Mouse (Mus musculus) forebrain, embryonic 11.5 days (tissue): ENCODE measurements around the gene Il22ra1. TPM values are rescaled to one million over a fixed set of nuclear protein-coding genes. Genes with fewer than 3 reads are reported as not detected.
"Not testable (repeated sequence)": the region's sequence is repeated elsewhere in the genome, so short reads cannot be mapped to it uniquely, and the experiment has no call there.

Experiments
- ATAC-seq: fragments of 200-750 bp; cut with Nextera tagmentation; replicated peaks from 2 replicates; pipeline ENCODE4 v1.8.0; 2017; ENCODE audit warnings: moderate TSS enrichment; ENCODE audit not compliant: low FRiP score
- DNase-seq: peaks from one replicate; pipeline ENCODE4 v3.0.0-alpha.2; 2017; ENCODE audit warnings: low spot score
- H3K27ac ChIP-seq: fragments of 300-500 bp; sonication (generic); 2 replicates; pipeline ENCODE4 v1.5.1; 2014; ENCODE audit warnings: low read depth, low read length
- H3K27me3 ChIP-seq: fragments of 300-500 bp; sonication (generic); 2 replicates; pipeline ENCODE4 v1.6.1; 2014; ENCODE audit warnings: mild to moderate bottlenecking, low read length, mixed read lengths; ENCODE audit not compliant: control insufficient read depth, insufficient read depth
- H3K36me3 ChIP-seq: fragments of 300-500 bp; sonication (generic); 2 replicates; pipeline ENCODE4 v1.6.1; 2014; ENCODE audit warnings: mild to moderate bottlenecking, low read length, moderate library complexity, mixed read lengths; ENCODE audit not compliant: control insufficient read depth, insufficient read depth
- H3K4me1 ChIP-seq: fragments of 300-500 bp; sonication (generic); replicated peaks from 2 replicates; pipeline ENCODE4 v1.6.1; 2014; ENCODE audit warnings: low read length, mixed read lengths; ENCODE audit not compliant: control insufficient read depth, insufficient read depth
- H3K4me2 ChIP-seq: fragments of 300-500 bp; sonication (generic); 2 replicates; pipeline ENCODE4 v1.6.1; 2014; ENCODE audit warnings: low read depth, mild to moderate bottlenecking, low read length, moderate library complexity, mixed read lengths; ENCODE audit not compliant: severe bottlenecking
- H3K4me3 ChIP-seq: fragments of 300-500 bp; sonication (generic); 2 replicates; pipeline ENCODE4 v1.5.1; 2014; ENCODE audit warnings: low read depth, low read length
- H3K9ac ChIP-seq: fragments of 300-500 bp; sonication (generic); 2 replicates; pipeline ENCODE4 v1.6.1; 2014; ENCODE audit warnings: low read length
- H3K9me3 ChIP-seq: fragments of 300-500 bp; sonication (generic); 2 replicates; pipeline ENCODE4 v1.6.1; 2016; ENCODE audit warnings: low read length, mixed read lengths; ENCODE audit not compliant: control insufficient read depth
- WGBS: fragments of 180-500 bp; shearing (Covaris S2); extraction: QIAGEN DNeasy Blood & Tissue Kit; methylation state at CpG from one replicate; pipeline ENCODE4 v1.1.7; 2014; 5-methylcytosine and 5-hydroxymethylcytosine counted together
- polyA plus RNA-seq: library from polyadenylated mRNA; unstranded; fragments of >200 nt; fragmentation: Nextera tagmentation; extraction: Ambion mirVana; gene quantifications from 2 replicates; pipeline ENCODE4 v1.2.1, GENCODE M21; 2014

Gene Il22ra1
- polyA plus RNA-seq, 1 experiment from 2014 or later: not detected

- not testable (repeated sequence) for ATAC-seq, H3K27me3 ChIP-seq
- 96% methylated on average over 11 of the region's 11 CpGs for WGBS
Measured at GRCm38 (mm10) chr4:135716438-135716837, 11.5 kb upstream of the Il22ra1 start.

GRCm38 (mm10) chr4:135722540-135723290, 5.3 kb upstream of the Il22ra1 start:
- H3K9ac ChIP-seq: no peak overlapping the region
- no peak overlapping the region for H3K4me3 ChIP-seq
- 80% methylated on average over 17 of the region's 17 CpGs for WGBS
- ATAC-seq (no peak), DNase-seq (no peak)
- H3K36me3 ChIP-seq: no peaks in the 10 kb centered on the region
- H3K9me3 ChIP-seq: no peaks in the 10 kb centered on the region
- no peaks in the 10 kb centered on the region for H3K27me3 ChIP-seq
- H3K4me2 ChIP-seq: no peak overlapping the region
- H3K27ac ChIP-seq: no peak overlapping the region
- H3K4me1 ChIP-seq: peaks cover 4% of the 10 kb centered on the region; the same call in 1 of the 2 replicates

More at GRCm38 (mm10) chr4:135716438-135716837, 11.5 kb upstream of the Il22ra1 start:
- not testable (repeated sequence) for DNase-seq, H3K27ac ChIP-seq, H3K4me2 ChIP-seq, H3K4me1 ChIP-seq, H3K9ac ChIP-seq, H3K36me3 ChIP-seq, H3K9me3 ChIP-seq, H3K4me3 ChIP-seq

- Histone ChIP-seq H3K27me3 (no peaks in the 10 kb centered on the region; the same call in 1 of the 2 replicates), H3K9ac (no peak overlapping the region), H3K4me1 (peaks cover 4% of the 10 kb centered on the region; the same call in 1 of the 2 replicates), H3K4me3 (no peak overlapping the region), H3K27ac (no peak overlapping the region), H3K9me3 (no peaks in the 10 kb centered on the region), H3K36me3 (no peaks in the 10 kb centered on the region), H3K4me2 (no peak overlapping the region)
- no peak for ATAC-seq
- no peak for DNase-seq
- 83% methylated on average over 11 of the region's 11 CpGs for WGBS
Measured at GRCm38 (mm10) chr4:135726416-135726815, 1.6 kb upstream of the Il22ra1 start.

GRCm38 (mm10) chr4:135730204-135730603, 2.2 kb downstream of the Il22ra1 start:
- no peak overlapping the region for H3K4me2 ChIP-seq
- H3K4me3 ChIP-seq: no peak overlapping the region
- no peaks in the 10 kb centered on the region for H3K36me3 ChIP-seq
- H3K27me3 ChIP-seq: no peaks in the 10 kb centered on the region; the same call in 1 of the 2 replicates
- DNase-seq (no peak), ATAC-seq (no peak)
- WGBS: 86% methylated on average over 9 of the region's 9 CpGs
- no peak overlapping the region for H3K27ac ChIP-seq
- no peaks in the 10 kb centered on the region for H3K4me1 ChIP-seq
- no peak overlapping the region for H3K9ac ChIP-seq
- H3K9me3 ChIP-seq: no peaks in the 10 kb centered on the region; the same call in 1 of the 2 replicates

- WGBS: 88% methylated on average over 8 of the region's 8 CpGs
Measured at GRCm38 (mm10) chr4:135730951-135731350, 3.0 kb downstream of the Il22ra1 start.

GRCm38 (mm10) chr4:135733901-135734300, 5.9 kb downstream of the Il22ra1 start:
- WGBS: 98% methylated on average over 14 of the region's 14 CpGs

More at GRCm38 (mm10) chr4:135730951-135731350, 3.0 kb downstream of the Il22ra1 start:
- no peaks in the 10 kb centered on the region for H3K36me3 ChIP-seq
- no peaks in the 10 kb centered on the region; the same call in 1 of the 2 replicates for H3K27me3 ChIP-seq
- H3K27ac ChIP-seq: no peak overlapping the region
- no peaks in the 10 kb centered on the region; the same call in 1 of the 2 replicates for H3K9me3 ChIP-seq
- no peaks in the 10 kb centered on the region for H3K4me1 ChIP-seq
- DNase-seq (no peak), ATAC-seq (no peak)
- no peak overlapping the region for H3K4me3 ChIP-seq
- no peak overlapping the region for H3K9ac ChIP-seq
- H3K4me2 ChIP-seq: no peak overlapping the region

GRCm38 (mm10) chr4:135736903-135737302, 8.9 kb downstream of the Il22ra1 start:
- Histone ChIP-seq H3K4me2 (no peak overlapping the region), H3K9ac (no peak overlapping the region), H3K27me3 (no peaks in the 10 kb centered on the region), H3K4me1 (no peaks in the 10 kb centered on the region), H3K27ac (no peak overlapping the region), H3K36me3 (no peaks in the 10 kb centered on the region), H3K9me3 (no peaks in the 10 kb centered on the region; the same call in 1 of the 2 replicates), H3K4me3 (no peak overlapping the region)
- 83% methylated on average over 3 of the region's 3 CpGs for WGBS
- ATAC-seq: no peak
- no peak for DNase-seq

More at GRCm38 (mm10) chr4:135733901-135734300, 5.9 kb downstream of the Il22ra1 start:
- H3K27me3 ChIP-seq: no peaks in the 10 kb centered on the region; the same call in 1 of the 2 replicates
- H3K9ac ChIP-seq: no peak overlapping the region
- DNase-seq (no peak), ATAC-seq (no peak)
- no peak overlapping the region for H3K4me2 ChIP-seq
- no peak overlapping the region for H3K4me3 ChIP-seq
- no peaks in the 10 kb centered on the region for H3K4me1 ChIP-seq
- H3K27ac ChIP-seq: no peak overlapping the region
- no peaks in the 10 kb centered on the region; the same call in 1 of the 2 replicates for H3K9me3 ChIP-seq
- no peaks in the 10 kb centered on the region for H3K36me3 ChIP-seq

- H3K4me2 ChIP-seq: no peak overlapping the region
- ATAC-seq (no peak), DNase-seq (no peak)
- H3K9ac ChIP-seq: no peak overlapping the region
- H3K4me1 ChIP-seq: no peaks in the 10 kb centered on the region
- H3K9me3 ChIP-seq: no peaks in the 10 kb centered on the region; the same call in 1 of the 2 replicates
- 73% methylated on average over 5 of the region's 5 CpGs for WGBS
- H3K27ac ChIP-seq: no peak overlapping the region
- H3K27me3 ChIP-seq: no peaks in the 10 kb centered on the region
- H3K36me3 ChIP-seq: no peaks in the 10 kb centered on the region
- H3K4me3 ChIP-seq: no peak overlapping the region
Measured at GRCm38 (mm10) chr4:135738237-135738636, 10.3 kb downstream of the Il22ra1 start.
